Mouse (Mus musculus) forebrain, embryonic 11.5 days (tissue): ENCODE data around the gene Wdr5. TPM values are rescaled to one million over a fixed set of nuclear protein-coding genes. Genes with fewer than 3 reads are reported as not detected.

Experiments
- polyA plus RNA-seq: library from polyadenylated mRNA; unstranded; fragments of >200 nt; fragmentation: Nextera tagmentation; extraction: Ambion mirVana; gene quantifications from 2 replicates; pipeline ENCODE4 v1.2.1, GENCODE M21; 2014

The Wdr5 gene
- polyA plus RNA-seq, 1 experiment from 2014 or later = 74.5 TPM

Other genes with a start within 250 kb of the Wdr5 start
- gene Vav2, start 88.1 kb upstream of the Wdr5 start, polyA plus RNA-seq = 12.7 and 15.7 TPM in 2 replicates
- 14.4 and 16.0 TPM in 2 replicates for gene Brd3os, start 72.8 kb upstream of the Wdr5 start, polyA plus RNA-seq
- gene Brd3, start 7.5 kb upstream of the Wdr5 start, polyA plus RNA-seq = 188 and 191 TPM in 2 replicates
- gene Rxra, start 161.3 kb downstream of the Wdr5 start, polyA plus RNA-seq = 6.5 and 6.9 TPM in 2 replicates